Mouse (Mus musculus): ENCODE data around the gene Rpn1. TPM values are rescaled to one million over a fixed set of nuclear protein-coding genes. Genes with fewer than 3 reads are reported as not detected.

Gene Rpn1
- 242 and 256 TPM in 2 replicates for polyA plus RNA-seq (2016; fragmentation: Nextera tagmentation; extraction: Ambion mirVana)

GRCm38 (mm10) chr6:88084278-88085151 is at the start of gene Rpn1:
Gene Rpn1 (plus strand): TSS chr6:88084482.
- peak within 1 kb of the TSS; percentile 97 for H3K4me3 ChIP-seq
- H3K9me3 ChIP-seq, result no peaks in the 10 kb centered on the region
- H3K4me1 ChIP-seq, result peaks cover 22% of the 10 kb centered on the region
- peak within 1 kb of the TSS; percentile 76 for H3K27ac ChIP-seq (replicated peaks)
- under 1% methylated on average over 68 of the region's 71 CpGs for WGBS
- ATAC-seq (ENCODE audit: low FRiP score, low read depth), result peak; percentile 96
- peak within 1 kb of the TSS; percentile 95 for H3K9ac ChIP-seq (replicated peaks)
- H3K36me3 ChIP-seq, result peaks cover 9% of the 10 kb centered on the region
- peaks cover 6% of the 10 kb centered on the region for H3K27me3 ChIP-seq
- H3K4me2 ChIP-seq (replicated peaks), result peak within 1 kb of the TSS; percentile 96

GRCm38 (mm10) chr6:88037471-88038045 is 46.7 kb upstream of the Rpn1 start:
- Histone ChIP-seq H3K4me3 (no peak overlapping the region), H3K9ac (replicated peaks) (no peak overlapping the region), H3K9me3 (no peaks in the 10 kb centered on the region), H3K36me3 (no peaks in the 10 kb centered on the region), H3K27ac (replicated peaks) (no peak overlapping the region), H3K4me2 (replicated peaks) (no peak overlapping the region), H3K27me3 (no peaks in the 10 kb centered on the region), H3K4me1 (peaks cover 5% of the 10 kb centered on the region; the same call in 1 of the 2 replicates)
- no peak for ATAC-seq (ENCODE audit: low FRiP score, low read depth)
- 86% methylated on average over 4 of the region's 4 CpGs for WGBS

- H3K27me3 ChIP-seq, result no peaks in the 10 kb centered on the region
- H3K4me1 ChIP-seq, result peaks cover 22% of the 10 kb centered on the region
- no peaks in the 10 kb centered on the region for H3K36me3 ChIP-seq
- H3K4me2 ChIP-seq (replicated peaks), result no peak overlapping the region
- H3K4me3 ChIP-seq, result no peak overlapping the region
- no peak for ATAC-seq (ENCODE audit: low FRiP score, low read depth)
- 97% methylated on average over 4 of the region's 4 CpGs for WGBS
- no peaks in the 10 kb centered on the region for H3K9me3 ChIP-seq
- H3K27ac ChIP-seq (replicated peaks), result no peak overlapping the region
- H3K9ac ChIP-seq (replicated peaks), result no peak overlapping the region
Measured at GRCm38 (mm10) chr6:88039426-88039825, 44.9 kb upstream of the Rpn1 start.

DNA sequence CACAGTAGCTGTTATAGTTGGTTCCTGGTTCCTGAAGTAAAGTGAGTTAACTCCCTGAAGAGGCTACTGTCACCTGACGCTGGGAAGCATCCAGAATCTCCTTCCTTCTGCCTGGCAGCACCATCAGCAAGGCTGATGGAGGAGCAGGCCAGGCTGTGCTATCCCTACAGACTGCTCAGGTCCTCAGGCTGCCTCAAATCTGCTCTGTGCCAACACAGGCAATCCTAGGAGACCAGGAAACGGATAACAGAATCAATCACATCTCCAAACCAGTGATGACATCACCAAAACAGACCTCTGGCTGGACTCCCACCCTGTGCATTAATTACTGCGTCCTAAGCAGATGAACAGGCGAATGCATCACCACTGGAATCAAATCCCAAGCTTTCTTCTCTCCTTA is 43.1 kb upstream of the Rpn1 start:
- peaks cover 22% of the 10 kb centered on the region for H3K4me1 ChIP-seq
- no peak overlapping the region for H3K27ac ChIP-seq (replicated peaks)
- no peak overlapping the region for H3K4me2 ChIP-seq (replicated peaks)
- ATAC-seq (ENCODE audit: low FRiP score, low read depth), result no peak
- no peaks in the 10 kb centered on the region for H3K36me3 ChIP-seq
- no peaks in the 10 kb centered on the region for H3K9me3 ChIP-seq
- H3K27me3 ChIP-seq, result no peaks in the 10 kb centered on the region
- no peak overlapping the region for H3K4me3 ChIP-seq
- H3K9ac ChIP-seq (replicated peaks), result no peak overlapping the region
- 82% methylated on average over 4 of the region's 4 CpGs for WGBS

- Histone ChIP-seq H3K4me3 (no peak overlapping the region), H3K4me2 (replicated peaks) (no peak overlapping the region), H3K9me3 (no peaks in the 10 kb centered on the region), H3K4me1 (peaks cover 22% of the 10 kb centered on the region), H3K27ac (replicated peaks) (no peak overlapping the region), H3K9ac (replicated peaks) (no peak overlapping the region), H3K36me3 (no peaks in the 10 kb centered on the region), H3K27me3 (peaks cover 11% of the 10 kb centered on the region)
- WGBS, result 94% methylated on average over 3 of the region's 3 CpGs
- no peak for ATAC-seq (ENCODE audit: low FRiP score, low read depth)
Measured at GRCm38 (mm10) chr6:88042336-88042735, 41.9 kb upstream of the Rpn1 start.

DNA sequence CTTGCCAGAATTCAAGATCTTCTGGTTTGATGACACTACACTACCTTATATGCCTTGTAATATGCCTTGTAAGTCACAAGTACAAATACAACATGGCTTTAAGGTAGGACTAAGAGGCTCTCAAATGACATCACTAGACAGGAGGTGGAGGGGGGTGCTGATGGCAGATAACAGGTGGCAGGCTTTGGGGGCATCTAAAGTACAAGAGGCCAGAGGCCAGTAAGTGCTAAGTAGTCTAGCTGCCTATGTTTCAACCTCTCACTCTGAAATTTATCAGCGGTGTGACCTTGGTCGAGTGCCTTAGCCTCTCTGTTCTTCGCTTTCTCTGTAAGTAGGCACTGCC is 40.1 kb upstream of the Rpn1 start:
- WGBS, result 0% methylated on average over 3 of the region's 3 CpGs
- Histone ChIP-seq H3K27me3 (peaks cover 27% of the 10 kb centered on the region), H3K4me3 (peak overlapping the region; percentile 97), H3K36me3 (no peaks in the 10 kb centered on the region), H3K4me2 (replicated peaks) (peak overlapping the region; percentile 72), H3K4me1 (peaks cover 22% of the 10 kb centered on the region), H3K9ac (replicated peaks) (peak overlapping the region; percentile 96), H3K27ac (replicated peaks) (0 out of 2 replicates have a peak overlapping the region, but pooled peaks have one; percentile 88), H3K9me3 (no peaks in the 10 kb centered on the region)
- ATAC-seq (ENCODE audit: low FRiP score, low read depth), result no peak

DNA sequence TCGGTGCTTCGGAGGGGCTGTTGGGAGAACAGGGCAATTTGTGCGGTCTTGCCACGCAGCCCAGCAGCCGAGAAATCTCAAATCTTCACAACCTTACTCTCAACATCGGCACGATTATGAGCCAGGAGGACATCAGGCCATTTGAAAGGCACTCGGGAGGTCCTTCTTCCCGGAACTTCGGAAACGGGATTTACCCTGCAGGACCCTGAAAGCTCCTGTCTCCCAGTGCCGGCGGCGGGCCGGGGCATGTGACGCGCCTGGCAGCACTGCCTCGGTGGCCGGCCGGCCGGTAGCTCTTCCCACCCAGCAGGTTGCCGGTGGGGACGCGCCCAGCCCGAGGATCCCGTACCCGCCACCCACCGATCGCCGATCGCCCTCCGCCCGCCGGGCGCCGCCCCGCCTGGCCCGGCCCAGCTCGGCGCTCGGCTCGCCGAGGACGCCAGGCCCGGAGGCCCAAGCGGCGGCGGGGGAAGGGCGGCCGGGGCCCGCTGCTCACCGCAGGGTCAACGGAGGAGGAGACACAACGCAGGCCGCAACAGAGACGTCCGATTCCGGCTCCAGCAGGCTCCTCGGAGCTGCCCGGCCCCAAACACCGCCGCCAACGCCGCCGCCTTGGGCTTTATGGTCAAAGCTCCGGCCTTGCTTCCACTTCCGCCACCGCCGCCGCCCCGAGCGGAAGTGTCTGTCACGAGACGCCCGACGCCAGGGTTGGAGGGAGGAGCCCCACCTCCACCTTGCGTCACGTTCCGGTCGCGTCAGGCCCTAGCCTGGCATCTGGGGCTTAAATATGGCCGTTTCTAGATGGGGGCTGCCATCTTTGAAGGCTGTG is 39.5 kb upstream of the Rpn1 start, which contains the start of gene Rab7:
Gene Rab7, minus strand, starts transcription at position 694 of the 829 bp plus-strand sequence.
- ATAC-seq (ENCODE audit: low FRiP score, low read depth), result peak; percentile 99

GRCm38 (mm10) chr6:88045406-88045766 is 38.9 kb upstream of the Rpn1 start:
- Histone ChIP-seq H3K9ac (replicated peaks) (no peak overlapping the region), H3K4me3 (peak overlapping the region; percentile 97), H3K4me2 (replicated peaks) (peak overlapping the region; percentile 72), H3K9me3 (no peaks in the 10 kb centered on the region), H3K27ac (replicated peaks) (peak overlapping the region; percentile 88), H3K27me3 (peaks cover 34% of the 10 kb centered on the region), H3K36me3 (no peaks in the 10 kb centered on the region), H3K4me1 (peaks cover 22% of the 10 kb centered on the region)
- WGBS, result 32% methylated on average over 3 of the region's 3 CpGs
- no peak for ATAC-seq (ENCODE audit: low FRiP score, low read depth)

More for the DNA sequence above, 39.5 kb upstream of the Rpn1 start, which contains the start of gene Rab7:
- Histone ChIP-seq H3K27me3 (peaks cover 32% of the 10 kb centered on the region), H3K9ac (replicated peaks) (peak within 1 kb of the TSS; percentile 96), H3K4me3 (peak within 1 kb of the TSS; percentile 97), H3K4me1 (peaks cover 22% of the 10 kb centered on the region), H3K4me2 (replicated peaks) (peak within 1 kb of the TSS; percentile 72), H3K9me3 (no peaks in the 10 kb centered on the region), H3K36me3 (no peaks in the 10 kb centered on the region), H3K27ac (replicated peaks) (peak within 1 kb of the TSS; percentile 88)
- 1% methylated on average over 70 of the region's 82 CpGs for WGBS

- 80% methylated on average over 5 of the region's 5 CpGs for WGBS
- H3K9ac ChIP-seq (replicated peaks), result no peak overlapping the region
- ATAC-seq (ENCODE audit: low FRiP score, low read depth), result no peak
Measured at GRCm38 (mm10) chr6:88047853-88048252, 36.4 kb upstream of the Rpn1 start.

GRCm38 (mm10) chr6:88049008-88049407 is 35.3 kb upstream of the Rpn1 start:
- Histone ChIP-seq H3K27ac (replicated peaks) (no peak overlapping the region), H3K4me1 (peaks cover 4% of the 10 kb centered on the region), H3K9ac (replicated peaks) (no peak overlapping the region), H3K27me3 (peaks cover 60% of the 10 kb centered on the region), H3K4me2 (replicated peaks) (no peak overlapping the region), H3K4me3 (no peak overlapping the region), H3K36me3 (no peaks in the 10 kb centered on the region), H3K9me3 (no peaks in the 10 kb centered on the region)
- 85% methylated on average over 6 of the region's 6 CpGs for WGBS
- ATAC-seq (ENCODE audit: low FRiP score, low read depth), result no peak

More at GRCm38 (mm10) chr6:88047853-88048252, 36.4 kb upstream of the Rpn1 start:
- Histone ChIP-seq H3K27ac (replicated peaks) (no peak overlapping the region), H3K36me3 (no peaks in the 10 kb centered on the region), H3K27me3 (peaks cover 52% of the 10 kb centered on the region), H3K4me1 (peaks cover 16% of the 10 kb centered on the region), H3K9me3 (no peaks in the 10 kb centered on the region), H3K4me3 (no peak overlapping the region), H3K4me2 (replicated peaks) (no peak overlapping the region)

DNA sequence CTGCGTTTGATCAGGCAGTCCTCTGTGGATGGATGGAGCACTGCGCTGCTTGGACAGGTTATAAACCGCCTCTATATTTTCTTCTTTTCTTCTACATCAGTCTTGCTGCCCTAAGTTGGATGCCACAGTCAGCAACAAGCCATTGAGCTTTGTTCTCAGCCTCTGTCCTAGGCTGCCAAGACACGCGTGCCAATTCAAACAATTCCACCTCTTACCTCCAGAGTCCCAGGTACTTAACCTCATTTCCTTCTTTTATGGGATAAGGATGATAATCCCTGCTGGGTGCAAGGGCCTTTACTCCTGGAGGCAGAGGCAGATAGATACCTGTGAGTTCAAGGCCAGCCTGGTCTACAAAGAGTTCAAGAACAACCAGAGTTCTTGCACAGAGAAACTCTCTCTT is 33.1 kb upstream of the Rpn1 start:
- peaks cover 70% of the 10 kb centered on the region for H3K27me3 ChIP-seq
- no peaks in the 10 kb centered on the region for H3K4me1 ChIP-seq
- no peak overlapping the region for H3K27ac ChIP-seq (replicated peaks)
- H3K9ac ChIP-seq (replicated peaks), result no peak overlapping the region
- no peak overlapping the region for H3K4me2 ChIP-seq (replicated peaks)
- no peak overlapping the region for H3K4me3 ChIP-seq
- H3K9me3 ChIP-seq, result no peaks in the 10 kb centered on the region
- H3K36me3 ChIP-seq, result no peaks in the 10 kb centered on the region
- WGBS, result 87% methylated on average over 5 of the region's 5 CpGs
- ATAC-seq (ENCODE audit: low FRiP score, low read depth), result no peak

Measured in midbrain, embryonic 12.5 days (tissue).